Mouse (Mus musculus) kidney, embryonic 14.5 days (tissue): Measurements from ENCODE around the gene Rassf5. TPM values are rescaled to one million over a fixed set of nuclear protein-coding genes. Genes with fewer than 3 reads are reported as not detected.

Source experiments
- ATAC-seq: fragments of 200-750 bp; cut with Nextera tagmentation; 2 replicates; pipeline ENCODE4 v1.8.0; 2017; ENCODE audit warnings: moderate number of reproducible peaks, mild to moderate bottlenecking, moderate TSS enrichment, moderate library complexity; ENCODE audit not compliant: low FRiP score, low TSS enrichment
- H3K27ac ChIP-seq: fragments of 300-500 bp; sonication (generic); 2 replicates; pipeline ENCODE4 v1.5.1; 2014; ENCODE audit warnings: low read depth, mild to moderate bottlenecking, low read length, moderate library complexity, mixed read lengths
- H3K27me3 ChIP-seq: fragments of 300-500 bp; sonication (generic); 2 replicates; pipeline ENCODE4 v1.6.1; 2014; ENCODE audit warnings: mild to moderate bottlenecking, low read length; ENCODE audit not compliant: control insufficient read depth, insufficient read depth
- H3K36me3 ChIP-seq: fragments of 300-500 bp; sonication (generic); 2 replicates; pipeline ENCODE4 v1.6.1; 2014; ENCODE audit warnings: low read length, mixed read lengths; ENCODE audit not compliant: control insufficient read depth, insufficient read depth
- H3K4me1 ChIP-seq: fragments of 300-500 bp; sonication (generic); 2 replicates; pipeline ENCODE4 v1.6.1; 2014; ENCODE audit warnings: low read length, mixed read lengths; ENCODE audit not compliant: control insufficient read depth, insufficient read depth
- H3K4me2 ChIP-seq: fragments of 300-500 bp; sonication (generic); replicated peaks from 2 replicates; pipeline ENCODE4 v1.6.1; 2014; ENCODE audit warnings: low read depth, mild to moderate bottlenecking, low read length
- H3K4me3 ChIP-seq: fragments of 300-500 bp; sonication (generic); 2 replicates; pipeline ENCODE4 v1.5.1; 2014; ENCODE audit warnings: mild to moderate bottlenecking, low read length
- H3K9ac ChIP-seq: fragments of 300-500 bp; sonication (generic); 2 replicates; pipeline ENCODE4 v1.6.1; 2014; ENCODE audit warnings: low read depth, mild to moderate bottlenecking, low read length, moderate library complexity
- H3K9me3 ChIP-seq: fragments of 300-500 bp; sonication (generic); 2 replicates; pipeline ENCODE4 v1.6.1; 2016; ENCODE audit warnings: low read length; ENCODE audit not compliant: control insufficient read depth
- WGBS: fragments of 180-500 bp; shearing (Covaris S2); extraction: QIAGEN DNeasy Blood & Tissue Kit; methylation state at CpG from one replicate; pipeline ENCODE4 v1.1.7; 2014; 5-methylcytosine and 5-hydroxymethylcytosine counted together
- polyA plus RNA-seq: library from polyadenylated mRNA; unstranded; fragments of >200 nt; fragmentation: Nextera tagmentation; extraction: Ambion mirVana; gene quantifications from 2 replicates; pipeline ENCODE4 v1.2.1, GENCODE M21; 2014

Rassf5 gene
- polyA plus RNA-seq, 1 experiment from 2014 or later: 1.8 TPM

GRCm38 (mm10) chr1:131281731-131282130 lies 36.7 kb upstream of the Rassf5 start:
- no peaks in the 10 kb centered on the region for H3K27me3 ChIP-seq
- WGBS: 62% methylated on average over 4 of the region's 4 CpGs
- no peak overlapping the region for H3K4me3 ChIP-seq
- no peaks in the 10 kb centered on the region for H3K9me3 ChIP-seq
- no peak overlapping the region for H3K4me2 ChIP-seq
- H3K9ac ChIP-seq: no peak overlapping the region
- no peak overlapping the region for H3K27ac ChIP-seq
- peaks cover 8% of the 10 kb centered on the region for H3K4me1 ChIP-seq
- H3K36me3 ChIP-seq: no peaks in the 10 kb centered on the region
- no peak for ATAC-seq

- ATAC-seq: no peak
- no peak overlapping the region for H3K27ac ChIP-seq
- no peaks in the 10 kb centered on the region for H3K9me3 ChIP-seq
- H3K4me2 ChIP-seq: no peak overlapping the region
- H3K36me3 ChIP-seq: no peaks in the 10 kb centered on the region
- peaks cover 8% of the 10 kb centered on the region for H3K4me1 ChIP-seq
- no peak overlapping the region for H3K4me3 ChIP-seq
- H3K27me3 ChIP-seq: no peaks in the 10 kb centered on the region
- 49% methylated on average over 3 of the region's 3 CpGs for WGBS
- no peak overlapping the region for H3K9ac ChIP-seq
Measured at GRCm38 (mm10) chr1:131280280-131280679, 35.2 kb upstream of the Rassf5 start.

GRCm38 (mm10) chr1:131279456-131279776 lies 34.4 kb upstream of the Rassf5 start, which contains the start of gene Ikbke:
TSS of gene Ikbke (minus strand) at chr1:131279606.
- no peak for ATAC-seq
- Histone ChIP-seq H3K27ac (no peak within 1 kb of the TSS), H3K36me3 (no peaks in the 10 kb centered on the region), H3K9ac (peak within 1 kb of the TSS; percentile 51; the same call in 1 of the 2 replicates), H3K4me1 (peaks cover 8% of the 10 kb centered on the region), H3K4me2 (peak within 1 kb of the TSS; percentile 56), H3K27me3 (no peaks in the 10 kb centered on the region), H3K4me3 (peak within 1 kb of the TSS; percentile 38), H3K9me3 (no peaks in the 10 kb centered on the region)
- WGBS: 22% methylated on average over 4 of the region's 4 CpGs

- no peak for ATAC-seq
- Histone ChIP-seq H3K4me3 (peak overlapping the region; percentile 38), H3K36me3 (no peaks in the 10 kb centered on the region), H3K9ac (peak overlapping the region; percentile 51; the same call in 1 of the 2 replicates), H3K27ac (no peak overlapping the region), H3K4me1 (peaks cover 8% of the 10 kb centered on the region), H3K4me2 (peak overlapping the region; percentile 56), H3K27me3 (no peaks in the 10 kb centered on the region), H3K9me3 (no peaks in the 10 kb centered on the region)
- 21% methylated on average over 8 of the region's 8 CpGs for WGBS
Measured at GRCm38 (mm10) chr1:131278606-131279455, 33.8 kb upstream of the Rassf5 start.

- Histone ChIP-seq H3K27ac (no peak overlapping the region), H3K4me1 (peaks cover 8% of the 10 kb centered on the region), H3K9me3 (no peaks in the 10 kb centered on the region), H3K9ac (no peak overlapping the region), H3K36me3 (no peaks in the 10 kb centered on the region), H3K27me3 (no peaks in the 10 kb centered on the region), H3K4me2 (no peak overlapping the region), H3K4me3 (no peak overlapping the region)
- ATAC-seq: peak; percentile 56
Measured at GRCm38 (mm10) chr1:131276831-131277230, 31.8 kb upstream of the Rassf5 start.

- Histone ChIP-seq H3K9me3 (no peaks in the 10 kb centered on the region), H3K36me3 (no peaks in the 10 kb centered on the region), H3K4me3 (no peak overlapping the region), H3K27ac (no peak overlapping the region), H3K9ac (no peak overlapping the region), H3K4me1 (peaks cover 8% of the 10 kb centered on the region), H3K4me2 (no peak overlapping the region), H3K27me3 (no peaks in the 10 kb centered on the region)
- WGBS: 74% methylated on average over 14 of the region's 14 CpGs
- no peak for ATAC-seq
Measured at GRCm38 (mm10) chr1:131275577-131275976, 30.5 kb upstream of the Rassf5 start.

- Histone ChIP-seq H3K36me3 (no peaks in the 10 kb centered on the region), H3K27ac (no peak overlapping the region), H3K9me3 (no peaks in the 10 kb centered on the region), H3K9ac (no peak overlapping the region), H3K4me2 (no peak overlapping the region), H3K27me3 (no peaks in the 10 kb centered on the region), H3K4me1 (peaks cover 8% of the 10 kb centered on the region), H3K4me3 (no peak overlapping the region)
- WGBS: 42% methylated on average over 22 of the region's 22 CpGs
- peak; percentile 37; the same call in 1 of the 2 replicates for ATAC-seq
Measured at GRCm38 (mm10) chr1:131274725-131275539, 29.9 kb upstream of the Rassf5 start.

GRCm38 (mm10) chr1:131269797-131270578 lies 24.9 kb upstream of the Rassf5 start:
- Histone ChIP-seq H3K36me3 (no peaks in the 10 kb centered on the region), H3K27me3 (no peaks in the 10 kb centered on the region), H3K9me3 (no peaks in the 10 kb centered on the region), H3K4me3 (no peak overlapping the region), H3K4me2 (no peak overlapping the region), H3K4me1 (no peaks in the 10 kb centered on the region), H3K27ac (no peak overlapping the region), H3K9ac (no peak overlapping the region)
- WGBS: 41% methylated on average over 22 of the region's 22 CpGs
- peak; percentile 17; the same call in 1 of the 2 replicates for ATAC-seq
